Comparison of ENCODE assay signal across 8 mouse cellular contexts in the genomic region with DNA sequence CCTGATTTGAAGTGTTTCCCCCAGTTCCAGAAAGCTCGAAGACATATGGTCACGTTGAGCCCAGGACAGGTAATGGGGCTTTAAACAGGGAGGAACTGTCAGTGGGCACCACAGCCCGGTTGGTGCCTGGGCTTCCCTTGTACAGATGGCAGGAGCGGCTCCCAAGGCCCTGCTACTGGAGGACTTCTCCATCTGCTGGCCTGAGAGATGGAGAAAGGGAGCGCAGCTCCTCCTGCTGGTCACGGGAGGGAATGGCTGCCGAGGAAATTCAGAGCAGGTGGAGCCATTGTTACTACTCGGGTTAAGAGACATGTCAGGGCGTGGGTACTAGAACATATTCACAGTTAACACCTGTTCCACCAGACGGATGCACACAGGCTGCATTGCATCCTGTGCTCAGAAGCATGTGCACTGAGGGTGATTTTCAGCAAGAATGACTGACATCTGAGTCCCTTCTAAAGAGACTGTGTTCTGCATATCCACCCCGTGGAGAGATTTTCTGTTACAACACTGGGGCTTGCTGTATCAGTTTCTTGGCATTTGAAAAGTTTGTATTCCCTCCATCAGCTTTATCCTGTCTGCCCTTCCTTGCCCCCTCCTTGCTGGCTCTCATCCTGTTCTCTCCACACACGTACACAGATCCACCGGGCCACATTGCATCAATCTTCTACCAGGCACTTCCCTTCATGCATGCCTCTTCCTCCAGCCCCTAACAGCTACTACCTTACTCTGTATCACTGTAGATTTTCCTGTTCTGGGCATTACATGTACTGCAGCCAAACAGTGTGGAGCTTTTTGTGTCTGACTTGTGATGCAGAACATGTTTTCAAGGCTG. TPM values are rescaled to one million over a fixed set of nuclear protein-coding genes. Genes with fewer than 3 reads are reported as not detected.
A peak's percentile ranks its signal among the peaks of the same experiment; 100 is the strongest.
DNase-seq lines count a peak whose midpoint lies in the region; ATAC-seq and TF ChIP-seq lines count a peak whose summit lies in the region.

No protein-coding gene starts in this region.

- peak; percentile 50 for DNase-seq in 3134 (ENCODE audit: extremely low read depth, insufficient read length, low spot score)
- peak; percentile 89 for DNase-seq in adrenal gland, postnatal 14 days
- DNase-seq in embryonic facial prominence, embryonic 11.5 days (ENCODE audit: low spot score), result peak; percentile 79
- peak; percentile 82 for DNase-seq in heart, adult 8-10 months (ENCODE audit: low spot score)
- peak; percentile 50 for DNase-seq in limb, embryonic 14.5 days (ENCODE audit: low spot score)
- DNase-seq in monocyte, adult 2 months (ENCODE audit: low read depth in 1 of 2, low spot score in 2 of 2), result peak; percentile 33 to 76
- peak; percentile 69 to 72 for DNase-seq in spleen, postnatal 36 days (ENCODE audit: low spot score in 2 of 2)

- H3K27me3 ChIP-seq in embryonic facial prominence, embryonic 11.5 days (ENCODE audit: control insufficient read depth, insufficient read depth, low read length), result no peaks in the 10 kb centered on the region
- H3K27me3 ChIP-seq in kidney, embryonic 14.5 days (ENCODE audit: control insufficient read depth, insufficient read depth, low read length), result no peaks in the 10 kb centered on the region
- H3K27me3 ChIP-seq in limb, embryonic 14.5 days (ENCODE audit: control insufficient read depth, insufficient read depth, low read length), result no peaks in the 10 kb centered on the region

- H3K36me3 ChIP-seq in embryonic facial prominence, embryonic 11.5 days (replicated peaks; ENCODE audit: control insufficient read depth, insufficient read depth, low read depth, low read length), result no peaks in the 10 kb centered on the region
- peaks cover 5% of the 10 kb centered on the region for H3K36me3 ChIP-seq in kidney, embryonic 14.5 days (ENCODE audit: control insufficient read depth, insufficient read depth, low read length)
- H3K36me3 ChIP-seq in limb, embryonic 14.5 days (ENCODE audit: control insufficient read depth, insufficient read depth, low read length), result peaks cover 11% of the 10 kb centered on the region

- H3K4me1 ChIP-seq in embryonic facial prominence, embryonic 11.5 days (ENCODE audit: control insufficient read depth, insufficient read depth, low read length), result no peaks in the 10 kb centered on the region
- 0 out of 2 replicates have a peak, but pooled peaks cover 3% of the 10 kb centered on the region for H3K4me1 ChIP-seq in kidney, embryonic 14.5 days (ENCODE audit: control insufficient read depth, insufficient read depth, low read length)
- no peaks in the 10 kb centered on the region for H3K4me1 ChIP-seq in limb, embryonic 14.5 days (ENCODE audit: control insufficient read depth, insufficient read depth, low read length)

- H3K4me2 ChIP-seq in embryonic facial prominence, embryonic 11.5 days (ENCODE audit: low read depth, low read length), result no peak overlapping the region
- no peak overlapping the region for H3K4me2 ChIP-seq in kidney, embryonic 14.5 days (replicated peaks; ENCODE audit: low read depth, low read length)
- H3K4me2 ChIP-seq in limb, embryonic 14.5 days (replicated peaks; ENCODE audit: low read depth, low read length, severe bottlenecking), result no peak overlapping the region

- peak; percentile 72 for ATAC-seq in embryonic facial prominence, embryonic 11.5 days (replicated peaks; ENCODE audit: insufficient number of reproducible peaks, low FRiP score, low TSS enrichment, low read depth)
- peak; percentile 69; the same call in 1 of the 2 replicates for ATAC-seq in kidney, embryonic 14.5 days (ENCODE audit: low FRiP score, low TSS enrichment)
- ATAC-seq in limb, embryonic 14.5 days (ENCODE audit: low FRiP score, low read depth), result peak; percentile 68

- no peak overlapping the region for H3K9ac ChIP-seq in embryonic facial prominence, embryonic 11.5 days (replicated peaks; ENCODE audit: low read length)
- H3K9ac ChIP-seq in kidney, embryonic 14.5 days (ENCODE audit: low read depth, low read length), result no peak overlapping the region
- H3K9ac ChIP-seq in limb, embryonic 14.5 days (ENCODE audit: low read depth, low read length, severe bottlenecking), result no peak overlapping the region

- no peak overlapping the region for H3K27ac ChIP-seq in embryonic facial prominence, embryonic 11.5 days (replicated peaks; ENCODE audit: low read depth, low read length)
- no peak overlapping the region for H3K27ac ChIP-seq in kidney, embryonic 14.5 days (ENCODE audit: low read depth, low read length)
- H3K27ac ChIP-seq in limb, embryonic 14.5 days (replicated peaks; ENCODE audit: low read depth, low read length), result no peak overlapping the region

- H3K4me3 ChIP-seq in embryonic facial prominence, embryonic 11.5 days (ENCODE audit: low read depth, low read length), result no peak overlapping the region
- H3K4me3 ChIP-seq in kidney, embryonic 14.5 days (ENCODE audit: low read length), result no peak overlapping the region
- H3K4me3 ChIP-seq in limb, embryonic 14.5 days (replicated peaks; ENCODE audit: low read length), result no peak overlapping the region

- WGBS in embryonic facial prominence, embryonic 11.5 days, result 44% methylated on average over 13 of the region's 13 CpGs
- 37% methylated on average over 13 of the region's 13 CpGs for WGBS in kidney, embryonic 14.5 days
- 36% methylated on average over 13 of the region's 13 CpGs for WGBS in limb, embryonic 14.5 days

- TF ChIP-seq POLR2A in limb, embryonic 14.5 days (IDR thresholded peaks at IDR 0.05; ENCODE audit: borderline replicate concordance, extremely low read depth, insufficient read depth, insufficient read length), result no peak

- no peaks in the 10 kb centered on the region for H3K9me3 ChIP-seq in embryonic facial prominence, embryonic 11.5 days (replicated peaks; ENCODE audit: control insufficient read depth, low read length)
- H3K9me3 ChIP-seq in kidney, embryonic 14.5 days (ENCODE audit: control insufficient read depth, low read length), result no peaks in the 10 kb centered on the region
- no peaks in the 10 kb centered on the region for H3K9me3 ChIP-seq in limb, embryonic 14.5 days (ENCODE audit: control insufficient read depth, low read length)

RNA-seq across cellular contexts. Expression of gene Hspbap1, which starts 47.3 kb away (rescaled TPM):
- 5.3 and 6.0 TPM in 2 replicates for total RNA-seq in adrenal gland, postnatal 14 days (2021)
- 26.9 and 27.4 TPM in 2 replicates for polyA plus RNA-seq in embryonic facial prominence, embryonic 11.5 days (2014; fragmentation: Nextera tagmentation; extraction: Ambion mirVana)
- total RNA-seq in heart, adult 8-10 months (2022), result 1 to 10 TPM; 2.2 to 3.6 (median 2.6) TPM
- 12.6 and 18.5 TPM in 2 replicates for polyA plus RNA-seq in kidney, embryonic 14.5 days (2014; fragmentation: Nextera tagmentation; extraction: Ambion mirVana)
- polyA plus RNA-seq in limb, embryonic 14.5 days (2012; rRNA removed), result 11.5 and 12.3 TPM in 2 replicates
- polyA plus RNA-seq in limb, embryonic 14.5 days (2014; fragmentation: Nextera tagmentation; extraction: Ambion mirVana), result 12.9 and 14.5 TPM in 2 replicates

RNA-seq across cellular contexts. Expression of gene Dirc2, which starts 48.3 kb away (rescaled TPM):
- total RNA-seq in adrenal gland, postnatal 14 days (2021), result 28.3 and 32.9 TPM in 2 replicates
- 16.4 and 16.7 TPM in 2 replicates for polyA plus RNA-seq in embryonic facial prominence, embryonic 11.5 days (2014; fragmentation: Nextera tagmentation; extraction: Ambion mirVana)
- total RNA-seq in heart, adult 8-10 months (2022), result 10 to 100 TPM; 52.1 to 60.6 (median 55.7) TPM
- polyA plus RNA-seq in kidney, embryonic 14.5 days (2014; fragmentation: Nextera tagmentation; extraction: Ambion mirVana), result 14.3 and 17.9 TPM in 2 replicates
- 22.9 and 28.7 TPM in 2 replicates for polyA plus RNA-seq in limb, embryonic 14.5 days (2012; rRNA removed)
- 20.5 and 23.0 TPM in 2 replicates for polyA plus RNA-seq in limb, embryonic 14.5 days (2014; fragmentation: Nextera tagmentation; extraction: Ambion mirVana)

RNA-seq across cellular contexts. Expression of gene Parp14, which starts 53.9 kb away (rescaled TPM):
- 10.0 and 15.4 TPM in 2 replicates for total RNA-seq in adrenal gland, postnatal 14 days (2021)
- polyA plus RNA-seq in embryonic facial prominence, embryonic 11.5 days (2014; fragmentation: Nextera tagmentation; extraction: Ambion mirVana), result 0.29 and 0.45 TPM in 2 replicates
- 10 to 100 TPM in 2 of 4 experiments, 1 to 10 TPM in 2; 8.3 to 12.5 (median 10.3) TPM for total RNA-seq in heart, adult 8-10 months (2022)
- 0.36 and 0.81 TPM in 2 replicates for polyA plus RNA-seq in kidney, embryonic 14.5 days (2014; fragmentation: Nextera tagmentation; extraction: Ambion mirVana)
- polyA plus RNA-seq in limb, embryonic 14.5 days (2012; rRNA removed), result 0.85 and 1.1 TPM in 2 replicates
- polyA plus RNA-seq in limb, embryonic 14.5 days (2014; fragmentation: Nextera tagmentation; extraction: Ambion mirVana), result 0.67 and 0.91 TPM in 2 replicates
